Mouse (Mus musculus) lung, postnatal 0 days (tissue): Measurements from ENCODE around the gene Zbtb37.

Experiments used
- CTCF ChIP-seq: IDR thresholded peaks from 2 replicates; pipeline ENCODE4 v1.5.1; 2016; ENCODE audit warnings: antibody characterized with exemption, mild to moderate bottlenecking
- EP300 ChIP-seq: IDR thresholded peaks from 2 replicates; pipeline ENCODE4 v1.6.1; 2016; ENCODE audit warnings: antibody characterized with exemption, mild to moderate bottlenecking, control low read depth

GRCm38 (mm10) chr1:161036411-161036841 lies 1.8 kb upstream of the Zbtb37 start:
- TF ChIP-seq CTCF (no peak), EP300 (no peak)
